Mouse (Mus musculus) ES-E14 (cell line): ENCODE results near the gene Mast4.

Experiments
- CHD2 ChIP-seq: IDR thresholded peaks from 2 replicates; pipeline ENCODE4 v1.6.1; 2014; ENCODE audit warnings: mild to moderate bottlenecking, low read depth, low read length, inconsistent platforms
- ZNF384 ChIP-seq: IDR thresholded peaks from 2 replicates; pipeline ENCODE4 v1.6.1; 2012; ENCODE audit warnings: low read depth, low read length, inconsistent platforms

- TF ChIP-seq CHD2 (no peak), ZNF384 (no peak)
Observed at GRCm38 (mm10) chr13:102765216-102765615, 569.1 kb downstream of the Mast4 start.
